Mouse (Mus musculus): Measurements from ENCODE around the gene Ubald1.

The Ubald1 gene

GRCm38 (mm10) chr16:4866101-4866695 is 13.9 kb downstream of the Ubald1 start:
- no peak for DNase-seq

GRCm38 (mm10) chr16:4863742-4864141 is 16.4 kb downstream of the Ubald1 start:
- no peak for DNase-seq

- no peak for DNase-seq
These were observed 17.1 kb downstream of the Ubald1 start for GRCm38 (mm10) chr16:4862863-4863483.

GRCm38 (mm10) chr16:4861392-4861791 is 18.7 kb downstream of the Ubald1 start:
- no peak for DNase-seq

- DNase-seq = no peak
These were observed 25.0 kb downstream of the Ubald1 start for GRCm38 (mm10) chr16:4855046-4855650.

- no peak for DNase-seq
These were observed 29.0 kb downstream of the Ubald1 start for GRCm38 (mm10) chr16:4850938-4851628.

GRCm38 (mm10) chr16:4850361-4850760 is 29.8 kb downstream of the Ubald1 start:
- DNase-seq = no peak

- no peak for DNase-seq
These were observed 32.0 kb downstream of the Ubald1 start for GRCm38 (mm10) chr16:4848090-4848489.

- no peak for DNase-seq
These were observed 33.1 kb downstream of the Ubald1 start for GRCm38 (mm10) chr16:4847041-4847440.

- DNase-seq = no peak
These were observed 39.9 kb downstream of the Ubald1 start for GRCm38 (mm10) chr16:4840231-4840630.

GRCm38 (mm10) chr16:4839552-4839951 is 40.6 kb downstream of the Ubald1 start:
- DNase-seq = no peak

GRCm38 (mm10) chr16:4837631-4838030 is 42.5 kb downstream of the Ubald1 start:
- DNase-seq = no peak

GRCm38 (mm10) chr16:4835191-4835590 is 44.9 kb downstream of the Ubald1 start, which contains the start of gene 4930562C15Rik:
Gene 4930562C15Rik, plus strand, starts transcription at chr16:4835416.
- DNase-seq = no peak

- DNase-seq = no peak
These were observed 46.3 kb downstream of the Ubald1 start for GRCm38 (mm10) chr16:4833858-4834257.

- DNase-seq = no peak
These were observed 48.3 kb downstream of the Ubald1 start for GRCm38 (mm10) chr16:4831650-4832419.

- DNase-seq = no peak
These were observed 50.7 kb downstream of the Ubald1 start for GRCm38 (mm10) chr16:4829271-4829900.

GRCm38 (mm10) chr16:4827639-4828038 is 52.5 kb downstream of the Ubald1 start:
- no peak for DNase-seq
